Mouse (Mus musculus) thymus, adult 2 months (tissue): ENCODE data around the gene Dgkh. TPM values are rescaled to one million over a fixed set of nuclear protein-coding genes. Genes with fewer than 3 reads are reported as not detected.

Source experiments
- DNase-seq: peaks from one replicate; pipeline ENCODE4 v3.0.0; 2021
- H3K27ac ChIP-seq: fragments of 200-500 bp; 2 replicates; pipeline ENCODE4 v1.5.1; 2012; ENCODE audit warnings: low read length, control low read depth; ENCODE audit not compliant: control insufficient read depth, insufficient read depth
- H3K27me3 ChIP-seq: fragments of 200-500 bp; 2 replicates; pipeline ENCODE4 v1.6.1; 2012; ENCODE audit warnings: mild to moderate bottlenecking, low read length, moderate library complexity, mixed read lengths; ENCODE audit not compliant: control insufficient read depth, insufficient read depth
- H3K36me3 ChIP-seq: fragments of 200-500 bp; 2 replicates; pipeline ENCODE4 v1.6.1; 2012; ENCODE audit warnings: mild to moderate bottlenecking, low read length, moderate library complexity; ENCODE audit not compliant: control insufficient read depth, insufficient read depth
- H3K4me1 ChIP-seq: fragments of 200-500 bp; replicated peaks from 2 replicates; pipeline ENCODE4 v1.6.1; 2012; ENCODE audit warnings: low read length; ENCODE audit not compliant: control insufficient read depth, insufficient read depth
- H3K4me3 ChIP-seq: fragments of 200-500 bp; 2 replicates; pipeline ENCODE4 v1.5.1; 2012; ENCODE audit warnings: mild to moderate bottlenecking, low read length, control low read depth, moderate library complexity; ENCODE audit not compliant: control insufficient read depth, insufficient read depth
- CTCF ChIP-seq: fragments of 200-500 bp; IDR thresholded peaks from 2 replicates; pipeline ENCODE4 v1.5.1; 2012; ENCODE audit warnings: mild to moderate bottlenecking, control low read depth, low read length, moderate library complexity, borderline replicate concordance; ENCODE audit not compliant: control insufficient read depth, poor library complexity, insufficient read depth; ENCODE audit errors: extremely low read depth
- POLR2A ChIP-seq: fragments of 200-500 bp; IDR thresholded peaks from 2 replicates; pipeline ENCODE4 v1.6.1; 2012; ENCODE audit warnings: mild to moderate bottlenecking, low read length, control low read depth, moderate library complexity; ENCODE audit not compliant: control insufficient read depth, poor library complexity, insufficient read depth; ENCODE audit errors: extremely low read depth
- WGBS: fragments of 180-500 bp; shearing (Covaris S2); methylation state at CpG from one replicate; pipeline ENCODE4 v1.1.7; 2018; 5-methylcytosine and 5-hydroxymethylcytosine counted together
- polyA plus RNA-seq: library from polyadenylated mRNA; depleted of rRNA; stranded (reverse); fragments of >200 nt; gene quantifications from 2 replicates; pipeline ENCODE4 v1.2.3, GENCODE M21; 2012; rRNA removed

Gene Dgkh
- polyA plus RNA-seq, 1 experiment: 0.84 TPM

DNA sequence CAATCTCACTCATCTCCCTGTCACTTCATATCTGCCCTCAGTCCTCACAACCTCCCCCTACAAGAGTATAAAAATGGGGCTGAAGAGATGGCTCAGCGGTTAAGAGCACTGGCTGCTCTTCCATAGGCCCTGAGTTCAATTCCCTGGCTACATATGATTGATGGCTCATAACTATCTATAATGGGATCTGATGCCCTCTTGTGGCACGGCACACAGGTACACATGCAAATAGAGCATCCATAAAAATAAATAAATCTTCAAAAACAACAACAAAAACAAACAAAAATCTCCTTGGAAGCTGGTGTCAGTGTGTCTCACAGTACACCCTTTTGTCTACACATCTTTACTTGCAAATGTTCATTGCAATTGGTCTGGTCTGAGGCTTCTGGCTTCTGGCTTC is 207.5 kb downstream of the Dgkh start:
- Histone ChIP-seq H3K27me3 (no peaks in the 10 kb centered on the region), H3K36me3 (no peaks in the 10 kb centered on the region), H3K4me1 (0 out of 2 replicates have a peak, but pooled peaks cover 3% of the 10 kb centered on the region), H3K4me3 (no peak overlapping the region), H3K27ac (no peak overlapping the region)
- DNase-seq: no peak
- TF ChIP-seq POLR2A (no peak), CTCF (no peak)
- 95% methylated on average over 2 of the region's 2 CpGs for WGBS

DNA sequence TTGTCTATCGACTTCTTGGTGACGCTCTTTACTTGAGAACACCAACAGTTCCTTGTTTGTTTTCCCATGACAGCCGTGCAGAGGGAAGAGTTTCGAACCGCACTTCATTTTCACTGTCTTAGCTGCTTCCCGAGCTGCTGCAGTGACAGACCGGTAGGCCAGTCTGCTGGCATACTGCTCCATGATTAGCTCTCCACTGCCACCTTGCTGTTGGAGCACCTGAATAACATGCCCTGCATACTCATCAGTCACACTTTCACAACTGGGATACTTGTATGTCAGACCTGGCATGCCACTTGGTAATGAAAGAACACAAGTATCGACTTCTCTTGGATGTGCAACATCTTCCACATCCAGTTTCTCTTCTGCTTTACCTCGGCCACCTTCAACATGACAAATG is 221.9 kb downstream of the Dgkh start:
- no peak overlapping the region for H3K27ac ChIP-seq
- no peaks in the 10 kb centered on the region for H3K27me3 ChIP-seq
- H3K36me3 ChIP-seq: peaks cover 58% of the 10 kb centered on the region
- no peak for DNase-seq
- 95% methylated on average over 9 of the region's 9 CpGs for WGBS
- no peaks in the 10 kb centered on the region for H3K4me1 ChIP-seq
- no peak overlapping the region for H3K4me3 ChIP-seq
- TF ChIP-seq POLR2A (no peak), CTCF (no peak)

DNA sequence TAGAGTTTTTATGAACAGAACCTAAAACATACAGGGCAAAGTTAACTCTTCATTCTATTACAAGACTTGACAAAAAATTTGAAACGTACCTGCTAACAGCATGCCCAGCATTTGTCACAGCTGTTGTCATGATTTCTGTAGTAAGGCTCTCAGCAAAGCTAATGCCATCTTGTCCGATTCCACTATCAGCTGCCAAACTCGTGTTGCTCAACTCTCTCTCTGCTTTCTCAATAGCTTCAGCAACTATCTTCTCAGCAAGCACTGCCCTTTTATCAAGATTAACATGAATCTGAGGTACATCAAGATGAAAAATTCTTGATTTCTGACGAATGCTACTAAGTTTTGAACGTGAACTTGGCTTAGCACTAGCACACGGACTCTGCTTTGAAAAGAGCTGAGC is 222.8 kb downstream of the Dgkh start:
- Histone ChIP-seq H3K4me1 (no peaks in the 10 kb centered on the region), H3K27me3 (no peaks in the 10 kb centered on the region), H3K36me3 (peaks cover 60% of the 10 kb centered on the region), H3K4me3 (no peak overlapping the region), H3K27ac (no peak overlapping the region)
- TF ChIP-seq CTCF (no peak), POLR2A (no peak)
- no peak for DNase-seq
- 97% methylated on average over 6 of the region's 6 CpGs for WGBS

Other genes starting within 250 kb of the Dgkh start
- 7.5 and 8.2 TPM in 2 replicates for gene Akap11, start 196.0 kb downstream of the Dgkh start, polyA plus RNA-seq
- gene Vwa8, start 116.3 kb upstream of the Dgkh start, polyA plus RNA-seq: 8.7 and 9.1 TPM in 2 replicates